Mouse (Mus musculus): ENCODE results near the gene Zzef1. TPM values are rescaled to one million over a fixed set of nuclear protein-coding genes. Genes with fewer than 3 reads are reported as not detected.

Zzef1 gene
- polyA plus RNA-seq, 1 experiment from 2014 or later = 7.7 TPM

- H3K36me3 ChIP-seq = peaks cover 63% of the 10 kb centered on the region
- no peak overlapping the region for H3K27ac ChIP-seq (ENCODE audit: poor library complexity, severe bottlenecking)
- H3K4me2 ChIP-seq = no peak overlapping the region
- H3K4me1 ChIP-seq (replicated peaks) = no peaks in the 10 kb centered on the region
- no peak for ATAC-seq (ENCODE audit: insufficient number of reproducible peaks, low FRiP score)
- no peak overlapping the region for H3K4me3 ChIP-seq
- no peak overlapping the region for H3K9ac ChIP-seq
- H3K27me3 ChIP-seq (replicated peaks) = no peaks in the 10 kb centered on the region
- no peaks in the 10 kb centered on the region for H3K9me3 ChIP-seq (replicated peaks)
Measured at GRCm38 (mm10) chr11:72846685-72847084, 50.7 kb downstream of the Zzef1 start.

GRCm38 (mm10) chr11:72847831-72848628, 52.0 kb downstream of the Zzef1 start:
- H3K4me2 ChIP-seq = no peak overlapping the region
- no peaks in the 10 kb centered on the region for H3K9me3 ChIP-seq (replicated peaks)
- no peak overlapping the region for H3K27ac ChIP-seq (ENCODE audit: poor library complexity, severe bottlenecking)
- H3K4me1 ChIP-seq (replicated peaks) = no peaks in the 10 kb centered on the region
- WGBS = 81% methylated on average over 1 of the region's 1 CpGs
- ATAC-seq (ENCODE audit: insufficient number of reproducible peaks, low FRiP score) = no peak
- no peak overlapping the region for H3K9ac ChIP-seq
- peaks cover 68% of the 10 kb centered on the region for H3K36me3 ChIP-seq
- no peak overlapping the region for H3K4me3 ChIP-seq
- H3K27me3 ChIP-seq (replicated peaks) = no peaks in the 10 kb centered on the region

GRCm38 (mm10) chr11:72850419-72851131, 54.5 kb downstream of the Zzef1 start:
- ATAC-seq (ENCODE audit: insufficient number of reproducible peaks, low FRiP score) = no peak
- WGBS = 92% methylated on average over 9 of the region's 9 CpGs
- no peaks in the 10 kb centered on the region for H3K27me3 ChIP-seq (replicated peaks)
- H3K9me3 ChIP-seq (replicated peaks) = no peaks in the 10 kb centered on the region
- no peak overlapping the region for H3K4me2 ChIP-seq
- no peak overlapping the region for H3K4me3 ChIP-seq
- peaks cover 73% of the 10 kb centered on the region for H3K36me3 ChIP-seq
- no peak overlapping the region for H3K9ac ChIP-seq
- no peak overlapping the region for H3K27ac ChIP-seq (ENCODE audit: poor library complexity, severe bottlenecking)
- H3K4me1 ChIP-seq (replicated peaks) = no peaks in the 10 kb centered on the region

GRCm38 (mm10) chr11:72851214-72851613, 55.2 kb downstream of the Zzef1 start:
- H3K36me3 ChIP-seq = peaks cover 70% of the 10 kb centered on the region
- no peak overlapping the region for H3K4me2 ChIP-seq
- H3K4me1 ChIP-seq (replicated peaks) = no peaks in the 10 kb centered on the region
- no peak for ATAC-seq (ENCODE audit: insufficient number of reproducible peaks, low FRiP score)
- no peak overlapping the region for H3K4me3 ChIP-seq
- no peaks in the 10 kb centered on the region for H3K27me3 ChIP-seq (replicated peaks)
- no peaks in the 10 kb centered on the region for H3K9me3 ChIP-seq (replicated peaks)
- H3K27ac ChIP-seq (ENCODE audit: poor library complexity, severe bottlenecking) = no peak overlapping the region
- no peak overlapping the region for H3K9ac ChIP-seq
- WGBS = 80% methylated on average over 4 of the region's 4 CpGs

- no peak for ATAC-seq (ENCODE audit: insufficient number of reproducible peaks, low FRiP score)
- 94% methylated on average over 1 of the region's 1 CpGs for WGBS
- H3K4me2 ChIP-seq = no peak overlapping the region
- H3K9ac ChIP-seq = no peak overlapping the region
- H3K36me3 ChIP-seq = peaks cover 70% of the 10 kb centered on the region
- no peaks in the 10 kb centered on the region for H3K9me3 ChIP-seq (replicated peaks)
- no peaks in the 10 kb centered on the region for H3K4me1 ChIP-seq (replicated peaks)
- no peaks in the 10 kb centered on the region for H3K27me3 ChIP-seq (replicated peaks)
- no peak overlapping the region for H3K4me3 ChIP-seq
- no peak overlapping the region for H3K27ac ChIP-seq (ENCODE audit: poor library complexity, severe bottlenecking)
Measured at GRCm38 (mm10) chr11:72852122-72852521, 56.1 kb downstream of the Zzef1 start.

- no peak overlapping the region for H3K4me3 ChIP-seq
- H3K27me3 ChIP-seq (replicated peaks) = no peaks in the 10 kb centered on the region
- 87% methylated on average over 4 of the region's 4 CpGs for WGBS
- no peaks in the 10 kb centered on the region for H3K9me3 ChIP-seq (replicated peaks)
- H3K27ac ChIP-seq (ENCODE audit: poor library complexity, severe bottlenecking) = no peak overlapping the region
- no peaks in the 10 kb centered on the region for H3K4me1 ChIP-seq (replicated peaks)
- H3K36me3 ChIP-seq = peaks cover 68% of the 10 kb centered on the region
- no peak overlapping the region for H3K9ac ChIP-seq
- ATAC-seq (ENCODE audit: insufficient number of reproducible peaks, low FRiP score) = no peak
- H3K4me2 ChIP-seq = no peak overlapping the region
Measured at GRCm38 (mm10) chr11:72853086-72853485, 57.1 kb downstream of the Zzef1 start.

GRCm38 (mm10) chr11:72854251-72854650, 58.2 kb downstream of the Zzef1 start:
- peaks cover 63% of the 10 kb centered on the region for H3K36me3 ChIP-seq
- H3K9me3 ChIP-seq (replicated peaks) = no peaks in the 10 kb centered on the region
- no peak overlapping the region for H3K4me3 ChIP-seq
- no peaks in the 10 kb centered on the region for H3K27me3 ChIP-seq (replicated peaks)
- no peak for ATAC-seq (ENCODE audit: insufficient number of reproducible peaks, low FRiP score)
- no peak overlapping the region for H3K27ac ChIP-seq (ENCODE audit: poor library complexity, severe bottlenecking)
- H3K4me2 ChIP-seq = no peak overlapping the region
- H3K9ac ChIP-seq = no peak overlapping the region
- no peaks in the 10 kb centered on the region for H3K4me1 ChIP-seq (replicated peaks)
- WGBS = 84% methylated on average over 3 of the region's 3 CpGs

- H3K36me3 ChIP-seq = peaks cover 70% of the 10 kb centered on the region
- no peak overlapping the region for H3K27ac ChIP-seq (ENCODE audit: poor library complexity, severe bottlenecking)
Measured at GRCm38 (mm10) chr11:72856764-72857163, 60.7 kb downstream of the Zzef1 start.

GRCm38 (mm10) chr11:72861236-72861635, 65.2 kb downstream of the Zzef1 start:
- Histone ChIP-seq H3K9me3 (replicated peaks) (no peaks in the 10 kb centered on the region), H3K9ac (no peak overlapping the region), H3K27ac (ENCODE audit: poor library complexity, severe bottlenecking) (no peak overlapping the region), H3K27me3 (replicated peaks) (no peaks in the 10 kb centered on the region), H3K4me2 (no peak overlapping the region), H3K36me3 (peaks cover 66% of the 10 kb centered on the region), H3K4me3 (no peak overlapping the region), H3K4me1 (replicated peaks) (no peaks in the 10 kb centered on the region)
- no peak for ATAC-seq (ENCODE audit: insufficient number of reproducible peaks, low FRiP score)
- 87% methylated on average over 3 of the region's 3 CpGs for WGBS

More at GRCm38 (mm10) chr11:72856764-72857163, 60.7 kb downstream of the Zzef1 start:
- 33% methylated on average over 2 of the region's 2 CpGs for WGBS
- Histone ChIP-seq H3K9me3 (replicated peaks) (no peaks in the 10 kb centered on the region), H3K27me3 (replicated peaks) (no peaks in the 10 kb centered on the region), H3K4me3 (no peak overlapping the region), H3K4me1 (replicated peaks) (no peaks in the 10 kb centered on the region), H3K9ac (no peak overlapping the region), H3K4me2 (no peak overlapping the region)
- ATAC-seq (ENCODE audit: insufficient number of reproducible peaks, low FRiP score) = no peak

GRCm38 (mm10) chr11:72866446-72866845, 70.4 kb downstream of the Zzef1 start:
- Histone ChIP-seq H3K36me3 (peaks cover 71% of the 10 kb centered on the region), H3K27ac (ENCODE audit: poor library complexity, severe bottlenecking) (no peak overlapping the region), H3K27me3 (replicated peaks) (no peaks in the 10 kb centered on the region), H3K9me3 (replicated peaks) (no peaks in the 10 kb centered on the region), H3K9ac (no peak overlapping the region), H3K4me3 (no peak overlapping the region), H3K4me2 (no peak overlapping the region), H3K4me1 (replicated peaks) (no peaks in the 10 kb centered on the region; the same call in 1 of the 2 replicates)
- no peak for ATAC-seq (ENCODE audit: insufficient number of reproducible peaks, low FRiP score)
- WGBS = 86% methylated on average over 7 of the region's 7 CpGs

GRCm38 (mm10) chr11:72872061-72872460, 76.0 kb downstream of the Zzef1 start:
- Histone ChIP-seq H3K9me3 (replicated peaks) (no peaks in the 10 kb centered on the region), H3K4me1 (replicated peaks) (no peaks in the 10 kb centered on the region; the same call in 1 of the 2 replicates), H3K4me3 (no peak overlapping the region), H3K27ac (ENCODE audit: poor library complexity, severe bottlenecking) (no peak overlapping the region), H3K9ac (no peak overlapping the region), H3K4me2 (no peak overlapping the region), H3K36me3 (peaks cover 66% of the 10 kb centered on the region), H3K27me3 (replicated peaks) (no peaks in the 10 kb centered on the region)
- ATAC-seq (ENCODE audit: insufficient number of reproducible peaks, low FRiP score) = no peak
- WGBS = 78% methylated on average over 1 of the region's 1 CpGs
